Mouse (Mus musculus) embryonic fibroblast, embryonic 13.5 days (primary cell): ENCODE results near the gene Wasf3.

Source experiments
- CTCF ChIP-seq: IDR thresholded peaks from 2 replicates; pipeline ENCODE4 v1.5.1; 2011; ENCODE audit warnings: mild to moderate bottlenecking, control low read depth, low read length, moderate library complexity, borderline replicate concordance; ENCODE audit not compliant: insufficient read depth
- POLR2A ChIP-seq: IDR thresholded peaks from 2 replicates; pipeline ENCODE4 v1.6.1; 2011; ENCODE audit warnings: low read depth, mild to moderate bottlenecking, control low read depth, low read length, moderate library complexity

DNA sequence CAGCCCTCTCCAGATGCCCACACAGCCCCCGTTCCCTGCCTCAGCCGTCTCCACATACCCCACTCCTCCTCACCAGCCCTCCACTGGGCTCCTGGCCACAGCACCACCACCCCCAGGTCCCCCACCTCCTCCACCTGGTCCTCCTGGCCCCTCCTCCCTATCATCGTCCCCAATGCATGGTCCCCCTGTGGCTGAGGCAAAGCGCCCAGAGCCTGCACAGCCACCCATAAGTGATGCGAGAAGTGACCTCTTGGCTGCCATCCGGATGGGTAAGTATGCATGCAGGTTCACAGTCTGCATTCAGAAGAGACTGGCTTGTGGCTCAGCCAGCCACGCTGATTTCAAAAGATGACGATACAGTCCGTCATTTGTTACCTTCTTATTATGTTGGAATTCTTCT, 83.5 kb downstream of the Wasf3 start:
- TF ChIP-seq CTCF (no peak), POLR2A (no peak)
